Mouse (Mus musculus): ENCODE results near the gene Olfr54. TPM values are rescaled to one million over a fixed set of nuclear protein-coding genes. Genes with fewer than 3 reads are reported as not detected.
"Not testable (repeated sequence)": the region's sequence is repeated elsewhere in the genome, so short reads cannot be mapped to it uniquely, and the experiment has no call there.

The Olfr54 gene
- total and polyA plus RNA-seq, 2 experiments, result not detected

- Histone ChIP-seq H3K79me2 (ENCODE audit: control insufficient read depth, insufficient read depth, low read length) (no peaks in the 10 kb centered on the region), H3K36me3 (ENCODE audit: control insufficient read depth, insufficient read depth, low read length) (no peaks in the 10 kb centered on the region), H3K4me3 (ENCODE audit: insufficient read depth, low read depth, low read length) (no peak overlapping the region), H3K4me1 (ENCODE audit: control insufficient read depth, insufficient read depth, low read length) (no peaks in the 10 kb centered on the region), H3K27ac (replicated peaks; ENCODE audit: insufficient read depth, low read depth, low read length) (no peak overlapping the region), H3K9ac (ENCODE audit: low read depth, low read length) (no peak overlapping the region), H3K27me3 (ENCODE audit: control insufficient read depth, insufficient read depth, low read length) (no peaks in the 10 kb centered on the region)
- WGBS, result 25% methylated on average over 5 of the region's 5 CpGs
- DNase-seq (ENCODE audit: extremely low read depth, low read depth, low spot score), result peak; percentile 61
- TF ChIP-seq POLR2A (IDR thresholded peaks at IDR 0.05; ENCODE audit: extremely low read depth, insufficient read depth, low read length), result no peak
Observed at GRCm38 (mm10) chr11:51011821-51012220, 2.2 kb upstream of the Olfr54 start.

- Histone ChIP-seq H3K36me3 (ENCODE audit: control insufficient read depth, insufficient read depth, low read length) (no peaks in the 10 kb centered on the region), H3K27ac (replicated peaks; ENCODE audit: insufficient read depth, low read depth, low read length) (no peak overlapping the region), H3K4me1 (ENCODE audit: control insufficient read depth, insufficient read depth, low read length) (no peaks in the 10 kb centered on the region), H3K27me3 (ENCODE audit: control insufficient read depth, insufficient read depth, low read length) (no peaks in the 10 kb centered on the region), H3K4me3 (ENCODE audit: insufficient read depth, low read depth, low read length) (no peak overlapping the region), H3K9ac (ENCODE audit: low read depth, low read length) (no peak overlapping the region), H3K79me2 (ENCODE audit: control insufficient read depth, insufficient read depth, low read length) (no peaks in the 10 kb centered on the region)
- WGBS, result 40% methylated on average over 2 of the region's 2 CpGs
- TF ChIP-seq POLR2A (IDR thresholded peaks at IDR 0.05; ENCODE audit: extremely low read depth, insufficient read depth, low read length) (no peak), CTCF (IDR thresholded peaks at IDR 0.05; ENCODE audit: low read depth, low read length) (no peak)
- DNase-seq (ENCODE audit: extremely low read depth, low read depth, low spot score), result no peak
Observed at GRCm38 (mm10) chr11:51016341-51016740, 2.3 kb downstream of the Olfr54 start.

- H3K4me1 ChIP-seq (ENCODE audit: control insufficient read depth, insufficient read depth, low read length); H3K9ac ChIP-seq (ENCODE audit: low read depth, low read length); DNase-seq (ENCODE audit: extremely low read depth, low read depth, low spot score); H3K27me3 ChIP-seq (ENCODE audit: control insufficient read depth, insufficient read depth, low read length); H3K79me2 ChIP-seq (ENCODE audit: control insufficient read depth, insufficient read depth, low read length); H3K27ac ChIP-seq (replicated peaks; ENCODE audit: insufficient read depth, low read depth, low read length); H3K4me3 ChIP-seq (ENCODE audit: insufficient read depth, low read depth, low read length); H3K36me3 ChIP-seq (ENCODE audit: control insufficient read depth, insufficient read depth, low read length): not testable (repeated sequence)
- 84% methylated on average over 11 of the region's 11 CpGs for WGBS
Observed at GRCm38 (mm10) chr11:51026811-51027210, 12.8 kb downstream of the Olfr54 start.

GRCm38 (mm10) chr11:51029381-51029780, 15.3 kb downstream of the Olfr54 start:
- WGBS, result 88% methylated on average over 8 of the region's 8 CpGs
- H3K27ac ChIP-seq (replicated peaks; ENCODE audit: insufficient read depth, low read depth, low read length); DNase-seq (ENCODE audit: extremely low read depth, low read depth, low spot score); H3K79me2 ChIP-seq (ENCODE audit: control insufficient read depth, insufficient read depth, low read length); H3K27me3 ChIP-seq (ENCODE audit: control insufficient read depth, insufficient read depth, low read length); H3K4me1 ChIP-seq (ENCODE audit: control insufficient read depth, insufficient read depth, low read length); H3K4me3 ChIP-seq (ENCODE audit: insufficient read depth, low read depth, low read length); H3K36me3 ChIP-seq (ENCODE audit: control insufficient read depth, insufficient read depth, low read length); H3K9ac ChIP-seq (ENCODE audit: low read depth, low read length): not testable (repeated sequence)

GRCm38 (mm10) chr11:51030225-51030624, 16.2 kb downstream of the Olfr54 start:
- no peaks in the 10 kb centered on the region for H3K27me3 ChIP-seq (ENCODE audit: control insufficient read depth, insufficient read depth, low read length)
- no peak overlapping the region for H3K4me3 ChIP-seq (ENCODE audit: insufficient read depth, low read depth, low read length)
- H3K36me3 ChIP-seq (ENCODE audit: control insufficient read depth, insufficient read depth, low read length), result no peaks in the 10 kb centered on the region
- H3K79me2 ChIP-seq (ENCODE audit: control insufficient read depth, insufficient read depth, low read length), result no peaks in the 10 kb centered on the region
- no peak overlapping the region for H3K27ac ChIP-seq (replicated peaks; ENCODE audit: insufficient read depth, low read depth, low read length)
- no peak overlapping the region for H3K9ac ChIP-seq (ENCODE audit: low read depth, low read length)
- H3K4me1 ChIP-seq (ENCODE audit: control insufficient read depth, insufficient read depth, low read length), result no peaks in the 10 kb centered on the region
- no peak for DNase-seq (ENCODE audit: extremely low read depth, low read depth, low spot score)
- 75% methylated on average over 2 of the region's 2 CpGs for WGBS
- no peak for TF ChIP-seq CTCF (IDR thresholded peaks at IDR 0.05; ENCODE audit: low read depth, low read length)
- TF ChIP-seq POLR2A (IDR thresholded peaks at IDR 0.05; ENCODE audit: extremely low read depth, insufficient read depth, low read length), result no peak

GRCm38 (mm10) chr11:51032851-51033250, 18.8 kb downstream of the Olfr54 start:
- TF ChIP-seq CTCF (IDR thresholded peaks at IDR 0.05; ENCODE audit: low read depth, low read length) (peak; percentile 35), POLR2A (IDR thresholded peaks at IDR 0.05; ENCODE audit: extremely low read depth, insufficient read depth, low read length) (no peak)
- Histone ChIP-seq H3K27me3 (ENCODE audit: control insufficient read depth, insufficient read depth, low read length) (no peaks in the 10 kb centered on the region), H3K79me2 (ENCODE audit: control insufficient read depth, insufficient read depth, low read length) (no peaks in the 10 kb centered on the region), H3K36me3 (ENCODE audit: control insufficient read depth, insufficient read depth, low read length) (no peaks in the 10 kb centered on the region), H3K27ac (replicated peaks; ENCODE audit: insufficient read depth, low read depth, low read length) (no peak overlapping the region), H3K9ac (ENCODE audit: low read depth, low read length) (no peak overlapping the region), H3K4me1 (ENCODE audit: control insufficient read depth, insufficient read depth, low read length) (no peaks in the 10 kb centered on the region), H3K4me3 (ENCODE audit: insufficient read depth, low read depth, low read length) (no peak overlapping the region)
- 37% methylated on average over 1 of the region's 1 CpGs for WGBS
- DNase-seq (ENCODE audit: extremely low read depth, low read depth, low spot score), result peak; percentile 6

GRCm38 (mm10) chr11:51034141-51034540, 20.1 kb downstream of the Olfr54 start:
- not testable (repeated sequence) for H3K27ac ChIP-seq (replicated peaks; ENCODE audit: insufficient read depth, low read depth, low read length); H3K27me3 ChIP-seq (ENCODE audit: control insufficient read depth, insufficient read depth, low read length); DNase-seq (ENCODE audit: extremely low read depth, low read depth, low spot score); H3K4me1 ChIP-seq (ENCODE audit: control insufficient read depth, insufficient read depth, low read length); H3K9ac ChIP-seq (ENCODE audit: low read depth, low read length); H3K79me2 ChIP-seq (ENCODE audit: control insufficient read depth, insufficient read depth, low read length); H3K36me3 ChIP-seq (ENCODE audit: control insufficient read depth, insufficient read depth, low read length); H3K4me3 ChIP-seq (ENCODE audit: insufficient read depth, low read depth, low read length)

Data from liver, adult 2 months (tissue).